Mouse (Mus musculus): ENCODE data around the gene Wdr95. TPM values are rescaled to one million over a fixed set of nuclear protein-coding genes. Genes with fewer than 3 reads are reported as not detected.
A peak's percentile ranks its signal among the peaks of the same experiment; 100 is the strongest.

Gene Wdr95
- polyA plus RNA-seq, 1 experiment from 2014 or later = 0.17 TPM

DNA sequence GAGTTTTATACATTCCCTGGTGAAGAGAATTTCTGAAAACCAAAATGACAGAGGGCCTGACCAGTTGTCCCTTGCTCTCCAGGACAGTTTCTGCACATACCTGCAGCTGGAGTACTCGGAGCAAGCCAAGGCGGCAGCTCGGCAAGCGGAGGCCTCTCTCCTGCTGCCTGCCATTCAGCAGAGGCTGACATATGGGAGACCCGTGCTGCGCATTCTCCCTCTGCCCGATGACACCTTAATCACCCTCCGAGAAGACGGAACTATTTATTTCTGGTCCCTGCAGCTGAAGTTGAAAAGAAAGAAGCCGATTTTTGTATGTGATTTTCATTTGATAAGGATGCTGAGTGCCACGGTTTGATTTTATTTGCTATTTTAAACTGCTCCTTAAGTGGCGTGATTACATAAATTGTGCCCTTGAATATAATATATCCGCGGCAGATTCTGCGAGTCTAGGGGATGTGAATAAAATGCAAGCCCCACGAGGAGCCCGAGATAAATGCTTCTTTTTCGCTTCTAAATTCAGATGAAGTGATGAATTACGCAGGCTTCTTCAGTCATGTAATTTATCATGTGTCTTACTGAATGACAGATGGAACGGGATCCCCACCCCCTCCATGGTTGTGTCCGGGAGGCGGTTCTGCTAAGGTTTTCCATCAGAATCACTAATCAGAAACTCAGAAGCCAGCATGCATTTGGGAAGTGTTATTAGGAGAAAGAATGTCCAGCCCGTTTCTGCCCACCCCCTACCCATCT is 24.9 kb upstream of the Wdr95 start:
- ATAC-seq (ENCODE audit: insufficient read depth, low FRiP score, low read depth) = no peak
- Histone ChIP-seq H3K4me3 (replicated peaks) (no peak overlapping the region), H3K4me2 (no peak overlapping the region), H3K27me3 (replicated peaks) (no peaks in the 10 kb centered on the region), H3K36me3 (no peaks in the 10 kb centered on the region), H3K9ac (no peak overlapping the region), H3K27ac (no peak overlapping the region), H3K9me3 (no peaks in the 10 kb centered on the region), H3K4me1 (no peaks in the 10 kb centered on the region)
- 68% methylated on average over 23 of the region's 23 CpGs for WGBS

GRCm38 (mm10) chr5:149504985-149505384 is 23.5 kb upstream of the Wdr95 start:
- H3K36me3 ChIP-seq = no peaks in the 10 kb centered on the region
- WGBS = 63% methylated on average over 8 of the region's 8 CpGs
- ATAC-seq (ENCODE audit: insufficient read depth, low FRiP score, low read depth) = no peak
- no peaks in the 10 kb centered on the region for H3K27me3 ChIP-seq (replicated peaks)
- no peak overlapping the region for H3K4me2 ChIP-seq
- H3K9me3 ChIP-seq = no peaks in the 10 kb centered on the region
- H3K27ac ChIP-seq = no peak overlapping the region
- H3K4me3 ChIP-seq (replicated peaks) = no peak overlapping the region
- no peaks in the 10 kb centered on the region for H3K4me1 ChIP-seq
- no peak overlapping the region for H3K9ac ChIP-seq

DNA sequence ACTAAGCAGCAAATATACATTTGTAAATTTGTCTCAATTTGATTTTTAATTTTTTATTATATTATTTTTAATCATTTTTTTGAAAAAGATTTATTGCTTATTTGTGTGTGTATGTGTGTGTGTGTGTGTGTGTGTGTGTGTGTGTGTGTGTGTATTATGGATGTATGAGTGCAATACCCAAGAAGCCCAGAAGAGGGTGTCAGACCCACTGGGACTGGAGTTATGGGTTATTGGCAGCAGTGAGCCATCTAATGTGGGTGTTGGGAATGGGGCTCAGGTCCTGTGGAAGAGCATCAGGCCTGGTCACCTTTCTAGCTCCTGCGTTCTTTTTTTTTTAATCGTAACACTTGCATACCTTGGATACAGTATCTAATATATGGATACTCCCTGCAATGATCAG is 22.4 kb upstream of the Wdr95 start:
- Histone ChIP-seq H3K4me2 (no peak overlapping the region), H3K27ac (no peak overlapping the region), H3K4me1 (no peaks in the 10 kb centered on the region), H3K9me3 (no peaks in the 10 kb centered on the region), H3K4me3 (replicated peaks) (no peak overlapping the region), H3K36me3 (no peaks in the 10 kb centered on the region), H3K9ac (no peak overlapping the region), H3K27me3 (replicated peaks) (no peaks in the 10 kb centered on the region)
- no peak for ATAC-seq (ENCODE audit: insufficient read depth, low FRiP score, low read depth)
- 100% methylated on average over 2 of the region's 2 CpGs for WGBS

- no peaks in the 10 kb centered on the region for H3K36me3 ChIP-seq
- 76% methylated on average over 20 of the region's 20 CpGs for WGBS
- H3K9ac ChIP-seq = no peak overlapping the region
- H3K4me2 ChIP-seq = no peak overlapping the region
- 0 out of 2 replicates have a peak, but pooled peaks have one; percentile 22 for ATAC-seq (ENCODE audit: insufficient read depth, low FRiP score, low read depth)
- no peaks in the 10 kb centered on the region for H3K27me3 ChIP-seq (replicated peaks)
- H3K4me1 ChIP-seq = peaks cover 1% of the 10 kb centered on the region
- H3K9me3 ChIP-seq = no peaks in the 10 kb centered on the region
- H3K4me3 ChIP-seq (replicated peaks) = no peak overlapping the region
- H3K27ac ChIP-seq = no peak overlapping the region
Observed at GRCm38 (mm10) chr5:149508094-149509029, 20.1 kb upstream of the Wdr95 start.

- no peaks in the 10 kb centered on the region for H3K36me3 ChIP-seq
- H3K9me3 ChIP-seq = no peaks in the 10 kb centered on the region
- no peak overlapping the region for H3K4me2 ChIP-seq
- no peak for ATAC-seq (ENCODE audit: insufficient read depth, low FRiP score, low read depth)
- H3K27ac ChIP-seq = no peak overlapping the region
- no peak overlapping the region for H3K4me3 ChIP-seq (replicated peaks)
- peaks cover 12% of the 10 kb centered on the region for H3K4me1 ChIP-seq
- H3K9ac ChIP-seq = no peak overlapping the region
- no peaks in the 10 kb centered on the region for H3K27me3 ChIP-seq (replicated peaks)
- 68% methylated on average over 13 of the region's 13 CpGs for WGBS
Observed at GRCm38 (mm10) chr5:149510323-149510722, 18.2 kb upstream of the Wdr95 start.

GRCm38 (mm10) chr5:149512695-149513094 is 15.8 kb upstream of the Wdr95 start:
- H3K9ac ChIP-seq = no peak overlapping the region
- WGBS = 73% methylated on average over 3 of the region's 3 CpGs
- H3K4me2 ChIP-seq = no peak overlapping the region
- no peak overlapping the region for H3K4me3 ChIP-seq (replicated peaks)
- H3K27ac ChIP-seq = no peak overlapping the region
- peaks cover 12% of the 10 kb centered on the region for H3K4me1 ChIP-seq
- no peaks in the 10 kb centered on the region for H3K9me3 ChIP-seq
- ATAC-seq (ENCODE audit: insufficient read depth, low FRiP score, low read depth) = no peak
- no peaks in the 10 kb centered on the region for H3K27me3 ChIP-seq (replicated peaks)
- no peaks in the 10 kb centered on the region for H3K36me3 ChIP-seq

DNA sequence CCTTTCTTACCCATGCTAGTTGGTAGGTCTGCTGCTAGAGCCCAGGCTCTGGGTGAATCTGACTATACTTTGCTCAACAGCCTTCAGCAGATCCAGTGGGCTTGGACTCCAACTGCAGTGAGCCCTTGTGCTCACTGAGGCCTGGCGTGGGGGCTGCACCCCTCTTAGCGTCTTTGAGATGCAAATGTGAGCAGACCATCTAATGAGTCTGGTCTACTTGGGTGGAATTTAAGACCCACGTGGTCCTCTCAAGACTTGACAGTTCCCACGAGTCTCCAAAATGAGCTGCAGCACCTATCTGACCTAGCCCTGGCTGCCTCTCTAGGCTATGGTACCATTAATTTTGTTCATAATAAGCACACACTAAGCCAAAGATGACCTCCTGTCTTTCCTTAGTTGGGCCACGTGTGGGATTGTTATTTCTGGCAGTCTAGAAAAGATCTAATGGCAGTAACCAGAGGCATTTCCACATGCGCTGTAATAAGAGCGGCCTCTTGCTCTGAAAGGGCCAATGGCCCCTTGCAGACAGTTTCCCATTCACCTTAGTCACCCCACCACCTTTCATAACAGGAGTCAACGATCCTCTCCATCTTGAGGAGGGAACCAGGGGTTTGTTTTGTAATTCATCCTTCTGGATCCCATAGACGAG is 14.9 kb upstream of the Wdr95 start:
- no peak for ATAC-seq (ENCODE audit: insufficient read depth, low FRiP score, low read depth)
- no peaks in the 10 kb centered on the region for H3K9me3 ChIP-seq
- 43% methylated on average over 9 of the region's 9 CpGs for WGBS
- H3K27ac ChIP-seq = peak overlapping the region; percentile 71
- H3K4me3 ChIP-seq (replicated peaks) = no peak overlapping the region
- H3K9ac ChIP-seq = no peak overlapping the region
- no peaks in the 10 kb centered on the region for H3K27me3 ChIP-seq (replicated peaks)
- H3K4me1 ChIP-seq = peaks cover 12% of the 10 kb centered on the region
- H3K36me3 ChIP-seq = no peaks in the 10 kb centered on the region
- peak overlapping the region; percentile 47 for H3K4me2 ChIP-seq

DNA sequence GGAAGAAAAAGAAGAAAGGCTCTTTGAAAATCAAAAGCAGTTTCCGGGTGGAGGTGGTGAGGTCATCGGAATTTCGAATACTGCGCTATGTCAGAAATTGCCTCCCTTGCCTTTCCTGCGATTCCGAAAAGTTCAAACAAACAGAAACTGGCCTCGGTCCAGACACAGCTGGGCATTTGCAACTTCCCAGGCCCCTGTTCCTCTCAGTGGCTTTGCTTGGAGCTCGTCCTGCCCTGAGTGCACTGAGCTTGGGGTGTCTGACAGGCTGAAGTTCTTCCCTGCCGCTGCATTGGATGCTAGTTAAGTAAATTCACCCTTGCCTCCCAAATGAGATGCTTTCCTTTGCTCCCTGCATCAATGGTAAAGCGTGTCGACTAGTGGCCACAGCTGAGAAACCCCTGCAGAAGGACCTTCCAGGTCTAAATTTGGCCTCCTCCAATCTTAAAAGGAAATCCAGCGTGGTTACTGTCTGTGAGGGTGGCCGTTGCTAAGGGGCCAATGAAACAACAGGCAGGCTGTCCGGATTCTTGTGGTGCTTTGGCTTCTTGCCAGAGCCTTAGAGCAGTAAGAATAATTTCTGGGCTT is 14.3 kb upstream of the Wdr95 start:
- ATAC-seq (ENCODE audit: insufficient read depth, low FRiP score, low read depth) = 0 out of 2 replicates have a peak, but pooled peaks have one; percentile 27
- no peaks in the 10 kb centered on the region for H3K9me3 ChIP-seq
- no peaks in the 10 kb centered on the region for H3K36me3 ChIP-seq
- H3K27ac ChIP-seq = peak overlapping the region; percentile 71
- peaks cover 12% of the 10 kb centered on the region for H3K4me1 ChIP-seq
- no peak overlapping the region for H3K4me3 ChIP-seq (replicated peaks)
- 8% methylated on average over 14 of the region's 14 CpGs for WGBS
- H3K27me3 ChIP-seq (replicated peaks) = no peaks in the 10 kb centered on the region
- H3K4me2 ChIP-seq = peak overlapping the region; percentile 47
- no peak overlapping the region for H3K9ac ChIP-seq

- H3K4me2 ChIP-seq = no peak overlapping the region
- H3K4me3 ChIP-seq (replicated peaks) = no peak overlapping the region
- H3K27me3 ChIP-seq (replicated peaks) = no peaks in the 10 kb centered on the region
- no peaks in the 10 kb centered on the region for H3K9me3 ChIP-seq
- peak overlapping the region; percentile 26; the same call in 1 of the 2 replicates for H3K27ac ChIP-seq
- H3K36me3 ChIP-seq = no peaks in the 10 kb centered on the region
- peaks cover 12% of the 10 kb centered on the region for H3K4me1 ChIP-seq
- H3K9ac ChIP-seq = no peak overlapping the region
- WGBS = 50% methylated on average over 3 of the region's 3 CpGs
- ATAC-seq (ENCODE audit: insufficient read depth, low FRiP score, low read depth) = no peak
Observed at GRCm38 (mm10) chr5:149514890-149515289, 13.6 kb upstream of the Wdr95 start.

DNA sequence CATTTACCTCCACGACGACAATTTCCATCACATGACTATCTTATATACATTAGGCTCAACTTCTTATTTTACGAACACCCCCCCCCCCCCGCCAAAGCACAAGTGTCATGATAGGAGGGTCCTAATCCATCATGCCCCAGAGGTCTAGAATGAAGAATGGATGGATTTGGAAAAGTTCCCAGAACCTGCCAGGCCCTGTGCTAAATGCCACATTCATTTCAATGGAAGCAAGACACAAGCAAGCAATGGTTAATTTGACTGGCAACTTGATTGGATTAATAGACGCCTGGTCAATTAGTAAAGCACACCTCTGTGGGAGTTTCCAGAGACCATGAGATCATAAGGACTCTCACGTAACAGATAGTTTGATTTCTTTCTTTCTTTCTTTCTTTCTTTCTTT is 11.4 kb upstream of the Wdr95 start:
- Histone ChIP-seq H3K4me2 (no peak overlapping the region), H3K9me3 (no peaks in the 10 kb centered on the region), H3K4me1 (peaks cover 12% of the 10 kb centered on the region), H3K4me3 (replicated peaks) (no peak overlapping the region), H3K27me3 (replicated peaks) (no peaks in the 10 kb centered on the region), H3K36me3 (no peaks in the 10 kb centered on the region), H3K9ac (no peak overlapping the region), H3K27ac (no peak overlapping the region)
- WGBS = 55% methylated on average over 6 of the region's 6 CpGs
- ATAC-seq (ENCODE audit: insufficient read depth, low FRiP score, low read depth) = no peak

DNA sequence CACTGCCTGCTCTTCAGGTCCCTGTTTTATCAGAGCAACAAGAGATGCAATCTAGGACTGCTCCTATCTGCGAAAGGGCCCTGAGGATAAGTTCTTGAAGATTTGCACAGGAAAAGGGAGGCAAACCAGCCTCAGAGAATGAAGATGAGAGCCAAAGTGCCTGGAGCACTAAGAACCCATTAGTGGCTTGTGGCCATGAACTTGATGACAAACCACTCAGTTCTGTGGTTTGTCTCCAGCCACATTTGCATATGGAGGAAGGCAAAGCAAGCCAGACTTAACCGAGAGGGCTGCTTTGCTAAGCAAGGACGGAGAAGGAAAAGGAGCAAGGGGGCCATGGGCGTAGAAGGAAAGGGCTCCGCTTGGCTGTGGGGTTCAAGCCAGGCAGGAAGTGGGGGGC is 7.7 kb upstream of the Wdr95 start:
- ATAC-seq (ENCODE audit: insufficient read depth, low FRiP score, low read depth) = no peak
- Histone ChIP-seq H3K9me3 (no peaks in the 10 kb centered on the region), H3K9ac (no peak overlapping the region), H3K4me3 (replicated peaks) (no peak overlapping the region), H3K4me2 (no peak overlapping the region), H3K27me3 (replicated peaks) (no peaks in the 10 kb centered on the region), H3K36me3 (no peaks in the 10 kb centered on the region), H3K4me1 (peaks cover 6% of the 10 kb centered on the region; the same call in 1 of the 2 replicates), H3K27ac (no peak overlapping the region)
- WGBS = 79% methylated on average over 5 of the region's 5 CpGs

Measured in stomach, embryonic 15.5 days (tissue).